Mouse (Mus musculus) hindbrain, embryonic 11.5 days (tissue): ENCODE results near the gene Cmss1. TPM values are rescaled to one million over a fixed set of nuclear protein-coding genes. Genes with fewer than 3 reads are reported as not detected.

ENCODE experiments used
- ATAC-seq: fragments of 200-750 bp; cut with Nextera tagmentation; 2 replicates; pipeline ENCODE4 v1.8.0; 2017; ENCODE audit warnings: mild to moderate bottlenecking, moderate TSS enrichment, moderate library complexity; ENCODE audit not compliant: low FRiP score
- DNase-seq: peaks from one replicate; pipeline ENCODE4 v3.0.0-alpha.2; 2015; ENCODE audit warnings: low spot score
- H3K27ac ChIP-seq: fragments of 300-500 bp; sonication (generic); 2 replicates; pipeline ENCODE4 v1.5.1; 2014; ENCODE audit warnings: mild to moderate bottlenecking, low read depth, low read length
- H3K27me3 ChIP-seq: fragments of 300-500 bp; sonication (generic); 2 replicates; pipeline ENCODE4 v1.6.1; 2014; ENCODE audit warnings: mild to moderate bottlenecking, low read length, moderate library complexity, mixed read lengths; ENCODE audit not compliant: control insufficient read depth, insufficient read depth
- H3K36me3 ChIP-seq: fragments of 300-500 bp; sonication (generic); 2 replicates; pipeline ENCODE4 v1.6.1; 2014; ENCODE audit warnings: mild to moderate bottlenecking, low read length, moderate library complexity, mixed read lengths; ENCODE audit not compliant: control insufficient read depth, insufficient read depth
- H3K4me1 ChIP-seq: fragments of 300-500 bp; sonication (generic); replicated peaks from 2 replicates; pipeline ENCODE4 v1.6.1; 2014; ENCODE audit warnings: low read length, mixed read lengths; ENCODE audit not compliant: control insufficient read depth, insufficient read depth
- H3K4me2 ChIP-seq: fragments of 300-500 bp; sonication (generic); replicated peaks from 2 replicates; pipeline ENCODE4 v1.6.1; 2014; ENCODE audit warnings: mild to moderate bottlenecking, low read depth, low read length
- H3K4me3 ChIP-seq: fragments of 300-500 bp; sonication (generic); 2 replicates; pipeline ENCODE4 v1.5.1; 2014; ENCODE audit warnings: low read depth, low read length
- H3K9ac ChIP-seq: fragments of 300-500 bp; sonication (generic); 2 replicates; pipeline ENCODE4 v1.6.1; 2014; ENCODE audit warnings: low read depth, low read length
- H3K9me3 ChIP-seq: fragments of 300-500 bp; sonication (generic); 2 replicates; pipeline ENCODE4 v1.6.1; 2016; ENCODE audit warnings: low read length; ENCODE audit not compliant: control insufficient read depth
- WGBS: fragments of 180-500 bp; shearing (Covaris S2); extraction: QIAGEN DNeasy Blood & Tissue Kit; methylation state at CpG from one replicate; pipeline ENCODE4 v1.1.7; 2014; 5-methylcytosine and 5-hydroxymethylcytosine counted together
- polyA plus RNA-seq: library from polyadenylated mRNA; unstranded; fragments of >200 nt; fragmentation: Nextera tagmentation; extraction: Ambion mirVana; gene quantifications from 2 replicates; pipeline ENCODE4 v1.2.1, GENCODE M21; 2014

Cmss1 gene
- polyA plus RNA-seq, 1 experiment from 2014 or later = 51.1 TPM

- H3K4me3 ChIP-seq = no peak overlapping the region
Observed at GRCm38 (mm10) chr16:57278976-57279626, 327.6 kb downstream of the Cmss1 start.

GRCm38 (mm10) chr16:57269751-57270150 lies 336.9 kb downstream of the Cmss1 start:
- Histone ChIP-seq H3K9me3 (no peaks in the 10 kb centered on the region), H3K9ac (no peak overlapping the region), H3K27ac (no peak overlapping the region), H3K4me2 (no peak overlapping the region), H3K36me3 (no peaks in the 10 kb centered on the region), H3K4me3 (no peak overlapping the region), H3K27me3 (no peaks in the 10 kb centered on the region), H3K4me1 (no peaks in the 10 kb centered on the region)
- ATAC-seq = no peak
- no peak for DNase-seq
- WGBS = 91% methylated on average over 13 of the region's 13 CpGs

More at GRCm38 (mm10) chr16:57278976-57279626, 327.6 kb downstream of the Cmss1 start:
- Histone ChIP-seq H3K36me3 (no peaks in the 10 kb centered on the region), H3K9me3 (no peaks in the 10 kb centered on the region), H3K9ac (no peak overlapping the region), H3K27ac (no peak overlapping the region), H3K27me3 (no peaks in the 10 kb centered on the region), H3K4me2 (no peak overlapping the region), H3K4me1 (no peaks in the 10 kb centered on the region)
- ATAC-seq (no peak), DNase-seq (no peak)
- WGBS = 89% methylated on average over 10 of the region's 12 CpGs

GRCm38 (mm10) chr16:57268058-57268841 lies 338.4 kb downstream of the Cmss1 start:
- WGBS = 88% methylated on average over 14 of the region's 14 CpGs
- no peak overlapping the region for H3K27ac ChIP-seq
- DNase-seq = no peak
- H3K27me3 ChIP-seq = no peaks in the 10 kb centered on the region
- no peaks in the 10 kb centered on the region for H3K4me1 ChIP-seq
- no peak for ATAC-seq
- no peak overlapping the region for H3K4me3 ChIP-seq
- H3K9ac ChIP-seq = no peak overlapping the region
- H3K9me3 ChIP-seq = no peaks in the 10 kb centered on the region
- H3K36me3 ChIP-seq = no peaks in the 10 kb centered on the region
- no peak overlapping the region for H3K4me2 ChIP-seq

GRCm38 (mm10) chr16:57267068-57267467 lies 339.6 kb downstream of the Cmss1 start:
- no peaks in the 10 kb centered on the region for H3K36me3 ChIP-seq
- 35% methylated on average over 1 of the region's 1 CpGs for WGBS
- no peak overlapping the region for H3K27ac ChIP-seq
- no peak overlapping the region for H3K4me2 ChIP-seq
- H3K9me3 ChIP-seq = no peaks in the 10 kb centered on the region
- H3K27me3 ChIP-seq = no peaks in the 10 kb centered on the region
- H3K4me3 ChIP-seq = no peak overlapping the region
- DNase-seq = no peak
- no peak for ATAC-seq
- no peak overlapping the region for H3K9ac ChIP-seq
- H3K4me1 ChIP-seq = no peaks in the 10 kb centered on the region

GRCm38 (mm10) chr16:57260152-57260551 lies 346.5 kb downstream of the Cmss1 start:
- DNase-seq = no peak
- no peaks in the 10 kb centered on the region for H3K27me3 ChIP-seq
- no peak for ATAC-seq
- H3K36me3 ChIP-seq = no peaks in the 10 kb centered on the region
- no peak overlapping the region for H3K4me2 ChIP-seq
- H3K9me3 ChIP-seq = no peaks in the 10 kb centered on the region
- H3K4me1 ChIP-seq = no peaks in the 10 kb centered on the region
- no peak overlapping the region for H3K9ac ChIP-seq
- H3K4me3 ChIP-seq = no peak overlapping the region
- H3K27ac ChIP-seq = no peak overlapping the region
- 85% methylated on average over 10 of the region's 10 CpGs for WGBS

GRCm38 (mm10) chr16:57259356-57260083 lies 347.1 kb downstream of the Cmss1 start:
- Histone ChIP-seq H3K27ac (no peak overlapping the region), H3K4me1 (no peaks in the 10 kb centered on the region), H3K4me3 (no peak overlapping the region), H3K36me3 (no peaks in the 10 kb centered on the region), H3K9me3 (no peaks in the 10 kb centered on the region), H3K27me3 (no peaks in the 10 kb centered on the region), H3K9ac (no peak overlapping the region), H3K4me2 (no peak overlapping the region)
- DNase-seq = no peak
- 88% methylated on average over 13 of the region's 13 CpGs for WGBS
- ATAC-seq = no peak

Other genes with a start within 250 kb of the Cmss1 start
- gene Col8a1, start 147.9 kb upstream of the Cmss1 start, polyA plus RNA-seq = 2.3 and 2.9 TPM in 2 replicates